Mouse (Mus musculus) MEL (cell line): Measurements from ENCODE around the gene Oxct1. TPM values are rescaled to one million over a fixed set of nuclear protein-coding genes. Genes with fewer than 3 reads are reported as not detected.

ENCODE experiments used
- DNase-seq: peaks from one replicate; pipeline ENCODE4 v3.0.0; 2011; ENCODE audit warnings: low read depth, low spot score
- H3K27ac ChIP-seq: 2 replicates; pipeline ENCODE4 v1.5.1; 2012; ENCODE audit warnings: low read depth, mild to moderate bottlenecking, control low read depth, low read length, moderate library complexity; ENCODE audit not compliant: control insufficient read depth
- H3K27me3 ChIP-seq, 2 experiments: fragments of 150-350 bp in 1 of 2; sonication (generic) in 1 of 2; 2 replicates each; pipeline ENCODE4 v1.6.1; 2012; ENCODE audit warnings: low read length in 2 of 2, mild to moderate bottlenecking in 2 of 2, improper control_type of control experiment in 1 of 2, moderate library complexity in 1 of 2; ENCODE audit not compliant: insufficient read depth in 2 of 2, control insufficient read depth in 1 of 2
- H3K36me3 ChIP-seq, 2 experiments: 2 replicates each; pipeline ENCODE4 v1.6.1; 2012 to 2014; ENCODE audit warnings: low read length in 2 of 2, improper control_type of control experiment in 1 of 2, inconsistent platforms in 1 of 2, mild to moderate bottlenecking in 1 of 2; ENCODE audit not compliant: insufficient read depth in 2 of 2, control insufficient read depth in 1 of 2
- H3K4me1 ChIP-seq, 2 experiments: fragments of 150-350 bp in 1 of 2; sonication (generic) in 1 of 2; 2 replicates each; pipeline ENCODE4 v1.6.1; 2012; ENCODE audit warnings: low read length in 2 of 2, improper control_type of control experiment in 1 of 2, mild to moderate bottlenecking in 1 of 2; ENCODE audit not compliant: insufficient read depth in 2 of 2, control insufficient read depth in 1 of 2
- H3K4me3 ChIP-seq, 2 experiments: fragments of 150-350 bp in 1 of 2; sonication (generic) in 1 of 2; 2 replicates each; pipeline ENCODE4 v1.5.1; 2012; ENCODE audit warnings: low read depth in 2 of 2, low read length in 2 of 2, mild to moderate bottlenecking in 2 of 2, moderate library complexity in 2 of 2, control low read depth in 1 of 2, improper control_type of control experiment in 1 of 2; ENCODE audit not compliant: control insufficient read depth in 1 of 2, insufficient read depth in 1 of 2
- H3K79me2 ChIP-seq: 2 replicates; pipeline ENCODE4 v1.6.1; 2012; ENCODE audit warnings: mild to moderate bottlenecking, low read length, moderate library complexity; ENCODE audit not compliant: control insufficient read depth, poor library complexity, insufficient read depth
- H3K9ac ChIP-seq: 2 replicates; pipeline ENCODE4 v1.6.1; 2012; ENCODE audit warnings: low read depth, mild to moderate bottlenecking, control low read depth, low read length, moderate library complexity; ENCODE audit not compliant: control insufficient read depth, poor library complexity, severe bottlenecking
- H3K9me3 ChIP-seq: fragments of 150-350 bp; sonication (generic); replicated peaks from 2 replicates; pipeline ENCODE4 v1.6.1; 2012; ENCODE audit warnings: mild to moderate bottlenecking, low read length, improper control_type of control experiment, moderate library complexity; ENCODE audit not compliant: insufficient read depth
- BHLHE40 ChIP-seq: IDR thresholded peaks from 2 replicates; pipeline ENCODE4 v1.6.1; 2012; ENCODE audit warnings: low read depth, mild to moderate bottlenecking, inconsistent platforms, low read length, improper control_type of control experiment, borderline replicate concordance
- CHD1 ChIP-seq: IDR thresholded peaks from 2 replicates; pipeline ENCODE4 v1.6.1; 2012; ENCODE audit warnings: low read depth, mild to moderate bottlenecking, inconsistent platforms, low read length, improper control_type of control experiment
- CHD2 ChIP-seq: IDR thresholded peaks from 2 replicates; pipeline ENCODE4 v1.6.1; 2011; ENCODE audit warnings: low read length, improper control_type of control experiment
- CTCF ChIP-seq, 3 experiments: IDR thresholded peaks in 2 of 3; conservative IDR thresholded peaks in 1 of 3; 2 replicates each; pipeline ENCODE4 v1.5.1; 2011 to 2012; ENCODE audit warnings: low read length in 3 of 3, low read depth in 2 of 3, mild to moderate bottlenecking in 2 of 3, improper control_type of control experiment in 1 of 3, inconsistent platforms in 1 of 3, mixed read lengths in 1 of 3, moderate library complexity in 1 of 3; ENCODE audit not compliant: control insufficient read depth in 1 of 3, insufficient read depth in 1 of 3, poor library complexity in 1 of 3, severe bottlenecking in 1 of 3
- E2F4 ChIP-seq: IDR thresholded peaks from 2 replicates; pipeline ENCODE4 v1.6.1; 2011; ENCODE audit warnings: low read depth, low read length, improper control_type of control experiment, borderline replicate concordance
- ETS1 ChIP-seq: IDR thresholded peaks from 2 replicates; pipeline ENCODE4 v1.6.1; 2012; ENCODE audit warnings: low read depth, mild to moderate bottlenecking, inconsistent platforms, low read length, improper control_type of control experiment, moderate library complexity
- GABPA ChIP-seq: IDR thresholded peaks from 2 replicates; pipeline ENCODE4 v1.6.1; 2012; ENCODE audit warnings: low read depth, mild to moderate bottlenecking, inconsistent platforms, low read length, improper control_type of control experiment, moderate library complexity
- JUND ChIP-seq: IDR thresholded peaks from 2 replicates; pipeline ENCODE4 v1.6.1; 2011; ENCODE audit warnings: low read depth, mild to moderate bottlenecking, improper control_type of control experiment, low read length
- KAT2A ChIP-seq: conservative IDR thresholded peaks from 2 replicates; pipeline ENCODE4 v1.6.1; 2012; ENCODE audit warnings: low read depth, low read length, improper control_type of control experiment, inconsistent platforms
- MAX ChIP-seq: IDR thresholded peaks from 2 replicates; pipeline ENCODE4 v1.6.1; 2011; ENCODE audit warnings: low read length, improper control_type of control experiment
- MYC ChIP-seq: IDR thresholded peaks from 2 replicates; pipeline ENCODE4 v1.6.1; 2011; ENCODE audit warnings: low read depth, mild to moderate bottlenecking, low read length, improper control_type of control experiment, moderate library complexity
- POLR2AphosphoS2 ChIP-seq: IDR thresholded peaks from 2 replicates; pipeline ENCODE4 v1.6.1; 2011; ENCODE audit warnings: low read length, improper control_type of control experiment
- RAD21 ChIP-seq: IDR thresholded peaks from 2 replicates; pipeline ENCODE4 v1.6.1; 2011; ENCODE audit warnings: mild to moderate bottlenecking, low read depth, low read length, improper control_type of control experiment
- RCOR1 ChIP-seq: IDR thresholded peaks from 2 replicates; pipeline ENCODE4 v1.6.1; 2012; ENCODE audit warnings: low read depth, mild to moderate bottlenecking, inconsistent platforms, low read length, improper control_type of control experiment
- SIN3A ChIP-seq: IDR thresholded peaks from 2 replicates; pipeline ENCODE4 v1.6.1; 2012; ENCODE audit warnings: low read length, improper control_type of control experiment, inconsistent platforms
- TAL1 ChIP-seq: IDR thresholded peaks from 2 replicates; pipeline ENCODE4 v1.6.1; 2012; ENCODE audit warnings: mild to moderate bottlenecking, inconsistent platforms, low read length, moderate library complexity, mixed read lengths
- TBP ChIP-seq: IDR thresholded peaks from 2 replicates; pipeline ENCODE4 v1.8.0; 2011; ENCODE audit warnings: low read depth, low read length, improper control_type of control experiment
- UBTF ChIP-seq: IDR thresholded peaks from 2 replicates; pipeline ENCODE4 v1.6.1; 2012; ENCODE audit warnings: low read depth, mild to moderate bottlenecking, inconsistent platforms, low read length, improper control_type of control experiment, moderate library complexity, borderline replicate concordance; ENCODE audit not compliant: insufficient read depth
- USF2 ChIP-seq, 2 experiments: IDR thresholded peaks; 2 replicates each; pipeline ENCODE4 v1.6.1; 2011 to 2012; ENCODE audit warnings: improper control_type of control experiment in 2 of 2, low read length in 2 of 2, borderline replicate concordance in 1 of 2, inconsistent platforms in 1 of 2, low read depth in 1 of 2, mild to moderate bottlenecking in 1 of 2; ENCODE audit not compliant: insufficient read depth in 1 of 2
- ZNF384 ChIP-seq: IDR thresholded peaks from 2 replicates; pipeline ENCODE4 v1.6.1; 2012; ENCODE audit warnings: low read depth, mild to moderate bottlenecking, inconsistent platforms, low read length, improper control_type of control experiment
- polyA plus RNA-seq, 2 experiments: library from polyadenylated mRNA; stranded (reverse) in 1 of 2; unstranded in 1 of 2; fragments of >175 nt in 1 of 2; fragments of >200 nt in 1 of 2; gene quantifications; 2 replicates each; pipeline versions ENCODE4 v1.2.1 to v1.2.4; 2012; ENCODE audit warnings: low replicate concordance in 2 of 2, low read depth in 1 of 2; ENCODE audit not compliant: insufficient read length in 2 of 2, insufficient read depth in 1 of 2, missing spikeins in 1 of 2
- total RNA-seq: library from RNA; depleted of rRNA; stranded (reverse); fragments of 300-350 nt; gene quantifications from 2 replicates; pipeline ENCODE4 v1.2.3, GENCODE M21; 2012

Gene Oxct1
- total and polyA plus RNA-seq, 3 experiments, result 112 to 168 TPM; not detected in 1

DNA sequence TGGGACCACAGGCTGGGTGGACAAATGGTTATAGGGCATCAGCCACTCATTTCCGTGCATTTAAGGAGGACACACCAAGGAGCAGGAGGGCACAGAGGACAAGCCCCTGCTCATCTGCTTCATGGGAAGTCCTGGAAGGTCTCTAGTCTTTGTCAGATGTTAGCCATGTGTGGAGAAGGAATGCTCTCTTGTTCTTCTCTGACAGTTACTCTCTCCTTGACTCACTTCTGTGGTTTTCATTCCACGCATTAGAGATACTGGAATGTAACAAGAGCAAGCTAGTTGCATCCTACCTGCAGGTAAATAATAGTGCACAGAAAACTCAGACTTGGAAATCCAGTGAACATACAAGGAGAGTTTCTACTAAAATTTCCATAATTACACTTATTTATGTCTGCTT, 121.5 kb downstream of the Oxct1 start:
- Histone ChIP-seq H3K9ac (no peak overlapping the region), H3K79me2 (no peaks in the 10 kb centered on the region), H3K27me3 (no peaks in the 10 kb centered on the region), H3K4me1 (no peaks in the 10 kb centered on the region), H3K9me3 (no peaks in the 10 kb centered on the region), H3K4me3 (no peak overlapping the region), H3K27ac (no peak overlapping the region), H3K36me3 (peaks cover 0 to 2% of the 10 kb centered on the region in 2 experiments; a peak in 1 of 4 replicates)
- DNase-seq, result no peak
- TF ChIP-seq RAD21 (no peak), USF2 (IDR thresholded peaks at IDR 0.05; ENCODE audit: borderline replicate concordance in 1 of 2, insufficient read depth in 1 of 2, low read depth in 1 of 2, low read length in 2 of 2) (no peak), UBTF (no peak), TAL1 (no peak), RCOR1 (no peak), BHLHE40 (no peak), TBP (no peak), ETS1 (no peak), ZNF384 (no peak), SIN3A (no peak)
- TF ChIP-seq, all 39 proteins: peak for 0

GRCm38 (mm10) chr15:4148649-4149389, 122.6 kb downstream of the Oxct1 start:
- H3K4me1 ChIP-seq, result no peaks in the 10 kb centered on the region
- H3K27ac ChIP-seq, result no peak overlapping the region
- no peaks in the 10 kb centered on the region for H3K9me3 ChIP-seq
- no peaks in the 10 kb centered on the region for H3K79me2 ChIP-seq
- H3K9ac ChIP-seq, result no peak overlapping the region
- no peaks in the 10 kb centered on the region for H3K27me3 ChIP-seq
- TF ChIP-seq CTCF (IDR thresholded peaks at IDR 0.05 in 2 of 3, conservative IDR thresholded peaks at IDR 0.05 in 1 of 3; ENCODE audit: control insufficient read depth in 1 of 3, insufficient read depth in 1 of 3, low read depth in 2 of 3, low read length in 3 of 3, poor library complexity in 1 of 3, severe bottlenecking in 1 of 3), result no peak
- no peak for TF ChIP-seq JUND
- TF ChIP-seq POLR2AphosphoS2, result no peak
- no peak for TF ChIP-seq KAT2A
- TF ChIP-seq, all 39 proteins: peak for 0
- DNase-seq, result peak; percentile 7
- peaks cover 0 to 2% of the 10 kb centered on the region in 2 experiments; a peak in 1 of 4 replicates for H3K36me3 ChIP-seq
- no peak overlapping the region for H3K4me3 ChIP-seq

DNA sequence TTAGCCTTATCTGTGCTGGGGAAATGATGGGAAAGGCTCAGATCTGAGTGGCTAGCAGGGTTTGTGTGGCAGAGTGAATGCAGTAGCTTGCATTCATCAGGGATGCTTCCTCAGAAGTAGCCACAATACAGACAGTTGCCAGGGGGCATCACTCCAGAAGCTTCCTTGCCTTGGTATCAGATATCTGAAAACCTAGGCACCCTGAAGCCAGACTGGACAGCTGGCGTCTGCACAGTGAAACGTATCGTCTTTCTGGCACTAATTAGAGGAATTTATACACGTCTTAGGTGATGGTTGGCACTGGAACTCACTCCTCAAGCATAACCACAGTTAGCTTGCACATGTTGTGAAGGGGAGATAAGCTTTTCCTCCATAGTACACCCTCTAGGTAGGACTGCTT, 128.5 kb downstream of the Oxct1 start:
- H3K4me3 ChIP-seq, result no peak overlapping the region
- H3K9ac ChIP-seq, result no peak overlapping the region
- no peaks in the 10 kb centered on the region for H3K4me1 ChIP-seq
- DNase-seq, result no peak
- H3K79me2 ChIP-seq, result no peaks in the 10 kb centered on the region
- no peaks in the 10 kb centered on the region for H3K9me3 ChIP-seq
- peaks cover 0 to 2% of the 10 kb centered on the region in 2 experiments; a peak in 2 of 4 replicates for H3K36me3 ChIP-seq
- H3K27ac ChIP-seq, result no peak overlapping the region
- no peaks in the 10 kb centered on the region for H3K27me3 ChIP-seq
- TF ChIP-seq KAT2A (no peak), E2F4 (no peak), SIN3A (no peak), TBP (no peak), CHD1 (no peak), TAL1 (no peak), RCOR1 (no peak), CTCF (IDR thresholded peaks at IDR 0.05 in 2 of 3, conservative IDR thresholded peaks at IDR 0.05 in 1 of 3; ENCODE audit: control insufficient read depth in 1 of 3, insufficient read depth in 1 of 3, low read depth in 2 of 3, low read length in 3 of 3, poor library complexity in 1 of 3, severe bottlenecking in 1 of 3) (no peak), MAX (no peak), JUND (no peak), USF2 (IDR thresholded peaks at IDR 0.05; ENCODE audit: borderline replicate concordance in 1 of 2, insufficient read depth in 1 of 2, low read depth in 1 of 2, low read length in 2 of 2) (no peak), RAD21 (no peak), CHD2 (no peak), GABPA (no peak), MYC (no peak), POLR2AphosphoS2 (no peak), ETS1 (no peak)
- TF ChIP-seq, all 39 proteins: peak for 0
